15 mouse cellular contexts compared by ENCODE assay signal in the genomic region with DNA sequence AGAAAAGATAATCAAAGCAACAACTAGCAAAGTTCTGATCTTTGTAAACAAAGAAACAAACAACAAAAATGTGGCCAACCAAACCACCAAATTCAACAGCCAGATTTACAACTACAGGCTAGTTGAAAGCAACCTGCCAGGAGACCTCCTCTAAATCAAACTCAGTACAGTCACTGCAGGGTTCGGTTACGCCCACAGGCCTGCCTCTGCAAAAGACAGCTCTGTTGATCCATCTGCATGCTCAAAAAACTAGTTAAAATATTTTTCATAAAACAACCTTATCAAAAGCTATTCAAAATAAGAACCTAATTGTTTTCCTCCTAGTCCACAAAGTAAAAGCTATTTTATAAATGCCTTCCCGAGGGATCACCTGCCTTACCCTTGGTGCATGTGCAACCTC.
"Had no signal": no experiment of that assay in that cellular context is flagged by ENCODE, and none has a peak within 500 bp of the region (broad histone marks: within the 10 kb centered on the region; RNA-seq: fewer than 3 reads in every experiment).

No protein-coding gene starts in this region.

- H3K27me3 ChIP-seq: limb, embryonic 12.5 days; liver, embryonic 13.5 days; lung, embryonic 15.5 days; megakaryocyte, embryonic 14.5 days; midbrain, embryonic 15.5 days; neural tube, embryonic 12.5 days; stomach, embryonic 15.5 days had no signal

- H3K9me3 ChIP-seq: limb, embryonic 12.5 days; liver, embryonic 13.5 days; lung, embryonic 15.5 days; megakaryocyte, embryonic 14.5 days; midbrain, embryonic 15.5 days; neural tube, embryonic 12.5 days; stomach, embryonic 15.5 days had no signal

- H3K4me3 ChIP-seq: limb, embryonic 12.5 days; liver, embryonic 13.5 days; lung, embryonic 15.5 days; megakaryocyte, embryonic 14.5 days; midbrain, embryonic 15.5 days; neural tube, embryonic 12.5 days; stomach, embryonic 15.5 days had no signal

- ATAC-seq: liver, postnatal 0 days; midbrain, embryonic 15.5 days had no signal

- DNase-seq: kidney, adult 8-10 months; kidney, postnatal 25 days; liver; liver, embryonic 13.5 days; liver, postnatal 0 days; lung, postnatal 14 days; thymus, postnatal 36 days had no signal

- H3K9ac ChIP-seq: limb, embryonic 12.5 days; liver, embryonic 13.5 days; liver, postnatal 0 days; lung, embryonic 15.5 days; midbrain, embryonic 15.5 days; neural tube, embryonic 12.5 days; stomach, embryonic 15.5 days had no signal

- H3K27ac ChIP-seq: limb, embryonic 12.5 days; liver, embryonic 13.5 days; lung, embryonic 15.5 days; macrophage; midbrain, embryonic 15.5 days; neural tube, embryonic 12.5 days; stomach, embryonic 15.5 days had no signal

- H3K4me2 ChIP-seq: limb, embryonic 12.5 days; liver, embryonic 13.5 days; lung, embryonic 15.5 days; midbrain, embryonic 11.5 days; midbrain, embryonic 15.5 days; neural tube, embryonic 12.5 days; stomach, embryonic 15.5 days had no signal

- H3K4me1 ChIP-seq: limb, embryonic 12.5 days; lung, embryonic 15.5 days; midbrain, embryonic 15.5 days; neural tube, embryonic 12.5 days; stomach, embryonic 15.5 days had no signal
